Mouse (Mus musculus) bone marrow, adult 2 months (tissue): ENCODE measurements around the gene Dcp1b. TPM values are rescaled to one million over a fixed set of nuclear protein-coding genes. Genes with fewer than 3 reads are reported as not detected.

Experiments
- H3K27ac ChIP-seq: fragments of 200-500 bp; 2 replicates; pipeline ENCODE4 v1.5.1; 2012; ENCODE audit warnings: low read depth, mild to moderate bottlenecking, control low read depth, inconsistent platforms, low read length; ENCODE audit not compliant: control insufficient read depth, poor library complexity, insufficient read depth
- H3K4me1 ChIP-seq: fragments of 200-500 bp; 2 replicates; pipeline ENCODE4 v1.6.1; 2011; ENCODE audit warnings: low read length; ENCODE audit not compliant: control insufficient read depth, insufficient read depth
- H3K4me3 ChIP-seq: fragments of 200-500 bp; replicated peaks from 2 replicates; pipeline ENCODE3; 2011; ENCODE audit warnings: mild to moderate bottlenecking, low read depth, low read length, control low read depth; ENCODE audit not compliant: control insufficient read depth
- CTCF ChIP-seq: fragments of 200-500 bp; IDR thresholded peaks from 2 replicates; pipeline ENCODE4 v1.5.1; 2011; ENCODE audit warnings: low read length, control low read depth; ENCODE audit not compliant: control insufficient read depth, insufficient read depth
- POLR2A ChIP-seq: fragments of 200-500 bp; IDR thresholded peaks from 2 replicates; pipeline ENCODE4 v1.6.1; 2011; ENCODE audit warnings: low read depth, mild to moderate bottlenecking, control low read depth, low read length, borderline replicate concordance; ENCODE audit not compliant: control insufficient read depth
- WGBS: fragments of 180-500 bp; shearing (Covaris S2); methylation state at CpG from one replicate; pipeline ENCODE4 v1.1.7; 2018; 5-methylcytosine and 5-hydroxymethylcytosine counted together
- polyA plus RNA-seq: library from polyadenylated mRNA; stranded (reverse); fragments of >200 nt; gene quantifications from 2 replicates; pipeline ENCODE4 v1.2.4, GENCODE M21; 2011; ENCODE audit warnings: low replicate concordance; ENCODE audit not compliant: missing spikeins, insufficient read depth, insufficient read length

Dcp1b gene
- polyA plus RNA-seq, 1 experiment: 4.3 TPM

- 59% methylated on average over 4 of the region's 4 CpGs for WGBS
- Histone ChIP-seq H3K4me3 (no peak overlapping the region), H3K4me1 (no peaks in the 10 kb centered on the region; the same call in 1 of the 2 replicates), H3K27ac (no peak overlapping the region)
- TF ChIP-seq CTCF (no peak), POLR2A (no peak)
Observed at GRCm38 (mm10) chr6:119217661-119218060, 42.6 kb downstream of the Dcp1b start.

DNA sequence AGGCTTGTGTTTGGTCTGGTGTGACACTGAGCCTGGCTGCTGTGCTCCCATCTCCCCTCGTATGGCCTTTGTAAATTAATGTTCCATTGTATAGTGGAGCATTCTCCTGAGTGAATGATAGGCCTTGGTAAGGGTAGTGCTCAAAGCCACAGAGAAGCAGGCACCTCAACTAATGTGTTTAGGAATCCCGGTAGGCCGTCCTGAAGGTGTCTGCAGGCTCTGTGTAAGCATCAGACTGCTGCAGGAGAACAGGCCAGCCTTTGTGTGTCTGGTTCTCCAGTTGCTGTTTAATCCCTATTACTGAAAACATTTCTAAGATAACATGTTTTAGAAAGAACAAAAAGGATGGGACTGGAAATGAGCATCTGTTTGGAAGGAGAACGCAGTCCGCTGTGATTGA is 43.5 kb downstream of the Dcp1b start:
- TF ChIP-seq CTCF (no peak), POLR2A (no peak)
- 87% methylated on average over 5 of the region's 5 CpGs for WGBS
- H3K4me3 ChIP-seq: no peak overlapping the region

GRCm38 (mm10) chr6:119219237-119219870 is 44.3 kb downstream of the Dcp1b start:
- H3K4me3 ChIP-seq: no peak overlapping the region
- WGBS: 84% methylated on average over 15 of the region's 15 CpGs
- no peak for TF ChIP-seq POLR2A
- no peak for TF ChIP-seq CTCF
- no peak overlapping the region for H3K27ac ChIP-seq
- H3K4me1 ChIP-seq: no peaks in the 10 kb centered on the region; the same call in 1 of the 2 replicates

More for the DNA sequence above, 43.5 kb downstream of the Dcp1b start:
- Histone ChIP-seq H3K4me1 (no peaks in the 10 kb centered on the region; the same call in 1 of the 2 replicates), H3K27ac (no peak overlapping the region)

DNA sequence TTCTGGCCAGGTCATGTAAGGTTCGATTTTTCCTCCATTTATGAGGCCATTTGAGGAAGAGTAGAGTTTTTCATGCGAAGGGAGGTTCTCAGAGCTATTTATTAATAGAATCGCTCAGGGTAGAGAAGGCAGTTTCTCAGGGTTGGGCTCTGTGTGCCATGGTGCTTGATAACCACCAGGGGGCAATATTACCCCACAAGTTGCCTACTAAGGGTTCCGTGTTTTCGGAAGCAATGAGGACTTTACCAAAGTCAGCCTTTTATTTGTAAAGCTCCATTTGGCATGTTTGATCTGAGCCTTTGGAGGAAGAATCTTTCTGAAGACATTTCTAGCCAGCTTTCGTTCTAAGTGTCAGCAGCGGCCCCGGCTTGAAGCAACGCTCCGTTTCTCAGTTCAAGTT is 45.2 kb downstream of the Dcp1b start:
- H3K4me1 ChIP-seq: no peaks in the 10 kb centered on the region; the same call in 1 of the 2 replicates
- 50% methylated on average over 10 of the region's 10 CpGs for WGBS
- no peak overlapping the region for H3K27ac ChIP-seq
- TF ChIP-seq POLR2A (no peak), CTCF (peak; percentile 71)
- H3K4me3 ChIP-seq: no peak overlapping the region

GRCm38 (mm10) chr6:119224451-119225195 is 49.6 kb downstream of the Dcp1b start:
- TF ChIP-seq POLR2A: no peak
- no peak for TF ChIP-seq CTCF

DNA sequence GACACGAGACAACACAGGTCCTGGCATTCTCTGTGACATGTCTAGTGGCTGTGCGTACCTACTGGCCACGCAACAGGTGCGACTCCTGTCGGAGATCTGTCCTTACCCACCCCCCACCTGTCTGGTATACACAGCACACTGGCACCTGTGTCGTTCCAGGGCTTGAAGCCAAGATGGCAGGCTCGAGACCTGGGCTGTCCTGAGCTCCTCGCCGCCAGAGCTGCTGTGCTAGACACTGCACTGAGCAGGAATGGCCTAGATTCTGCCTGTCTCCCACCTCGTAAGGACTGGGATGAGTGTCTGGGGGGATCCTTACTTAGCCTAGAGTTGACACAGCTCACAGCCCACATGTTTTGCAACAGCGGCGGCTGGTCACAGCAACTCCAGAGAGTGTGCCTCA is 50.2 kb downstream of the Dcp1b start:
- TF ChIP-seq CTCF (no peak), POLR2A (no peak)
- Histone ChIP-seq H3K27ac (no peak overlapping the region), H3K4me3 (no peak overlapping the region), H3K4me1 (no peaks in the 10 kb centered on the region)
- 83% methylated on average over 12 of the region's 12 CpGs for WGBS

More at GRCm38 (mm10) chr6:119224451-119225195, 49.6 kb downstream of the Dcp1b start:
- H3K4me1 ChIP-seq: no peaks in the 10 kb centered on the region
- no peak overlapping the region for H3K4me3 ChIP-seq
- H3K27ac ChIP-seq: no peak overlapping the region
- 69% methylated on average over 13 of the region's 13 CpGs for WGBS

GRCm38 (mm10) chr6:119225731-119226130 is 50.7 kb downstream of the Dcp1b start:
- no peak overlapping the region for H3K27ac ChIP-seq
- TF ChIP-seq CTCF (no peak), POLR2A (no peak)
- no peak overlapping the region for H3K4me3 ChIP-seq
- H3K4me1 ChIP-seq: no peaks in the 10 kb centered on the region
- WGBS: 88% methylated on average over 6 of the region's 6 CpGs

- Histone ChIP-seq H3K4me1 (no peaks in the 10 kb centered on the region), H3K27ac (no peak overlapping the region), H3K4me3 (no peak overlapping the region)
- 75% methylated on average over 8 of the region's 8 CpGs for WGBS
- TF ChIP-seq POLR2A (no peak), CTCF (no peak)
Observed at GRCm38 (mm10) chr6:119227001-119227400, 51.9 kb downstream of the Dcp1b start.
